Mouse (Mus musculus) adrenal gland (tissue): Measurements from ENCODE around the gene Acyp1.

ENCODE experiments used
- intact Hi-C: fragments of 180-260 bp; cut with DNase I; formaldehyde crosslinking; loops from one replicate; pipeline ENCODE4 v1.15.1; 2025
- long read RNA-seq, 2 experiments: library from polyadenylated mRNA; unstranded; transcript quantifications; one replicate each; pipeline ENCODE4 v2.0.0; 2020; ENCODE audit warnings: borderline replicate concordance in 1 of 2; ENCODE audit not compliant: insufficient replicate concordance in 1 of 2

The Acyp1 gene
- long read RNA-seq, experiment 1, transcript Acyp1-201 (3 exons, 648 nt), result major isoform, 23 of 27 reads
- long read RNA-seq, experiment 1, partial matches to known transcripts, result 1 of 27 reads
- long read RNA-seq, experiment 1, other reads (novel, unspliced or antisense), result 2 of 27 reads
- long read RNA-seq, experiment 2, transcript Acyp1-201 (3 exons, 648 nt), result major isoform, 27 of 38 reads
- long read RNA-seq, experiment 2, partial matches to known transcripts, result 1 of 38 reads
- long read RNA-seq, experiment 2, other reads (novel, unspliced or antisense), result 3 of 38 reads

DNA sequence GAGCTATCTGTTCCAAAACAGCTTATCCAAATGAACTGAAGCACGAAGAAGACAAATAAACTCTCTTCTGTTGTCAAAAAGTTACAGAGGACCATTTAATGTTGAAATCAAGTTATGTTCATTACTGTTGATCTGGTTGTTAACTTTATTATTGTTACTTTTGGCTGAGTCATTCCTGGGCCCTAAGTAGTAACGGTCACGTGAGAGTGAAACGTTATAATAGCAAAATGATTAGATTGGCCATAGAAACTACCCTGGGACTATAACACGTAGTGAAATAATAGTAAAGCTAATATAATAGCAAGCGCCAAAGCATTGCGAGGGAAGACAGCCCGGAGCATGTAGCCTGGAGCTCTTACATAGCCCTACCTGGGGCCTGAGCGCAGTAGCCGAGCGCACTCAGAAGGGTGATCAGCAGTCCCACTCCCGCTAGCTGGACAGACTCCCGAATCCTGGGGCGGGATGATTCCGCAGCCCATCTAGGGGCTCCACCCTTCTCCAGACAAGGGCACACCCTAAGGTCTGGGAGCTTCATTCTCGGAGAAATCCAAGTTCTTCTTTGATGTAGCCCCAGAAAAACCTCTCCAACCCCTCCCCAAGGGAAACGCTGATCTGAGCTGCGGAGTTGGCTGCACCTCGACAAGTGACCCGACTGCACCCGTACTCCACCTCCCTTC is at the start of gene Acyp1:
Acyp1 (minus strand) TSS at position 630 of the 677 bp plus-strand sequence.
- intact Hi-C loops, result no loop called here

- intact Hi-C loops, result no loop called here
These were observed 49.5 kb upstream of the Acyp1 start for GRCm38 (mm10) chr12:85337567-85338311.

- intact Hi-C loops, result no loop called here
These were observed 41.9 kb upstream of the Acyp1 start for GRCm38 (mm10) chr12:85330153-85330552.

DNA sequence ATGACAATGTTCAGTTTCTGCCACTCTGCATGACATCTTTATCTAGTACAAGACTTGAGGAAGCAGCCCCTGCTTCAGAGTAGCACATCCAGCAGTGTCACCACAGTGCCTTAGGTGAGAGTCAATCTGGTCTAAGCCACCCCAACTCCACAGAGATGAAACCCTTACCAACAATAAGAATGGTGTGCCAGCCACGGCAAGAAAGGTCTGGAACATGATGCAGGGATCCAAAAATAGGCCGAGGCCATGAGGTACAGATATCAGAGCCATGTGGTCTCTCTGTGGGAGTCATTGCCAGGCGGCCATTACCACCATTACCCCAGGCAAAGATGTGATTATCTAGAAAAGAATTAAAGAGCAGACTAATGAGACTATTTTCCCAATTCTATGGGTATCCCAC is 20.4 kb upstream of the Acyp1 start:
- intact Hi-C loops, result loop anchor here (5.0 kb wide), 1 partner anchor 141 kb away; no protein-coding TSS in a partner anchor

GRCm38 (mm10) chr12:85305247-85305892 is 17.1 kb upstream of the Acyp1 start:
- intact Hi-C loops, result loop anchor here (5.0 kb wide), 1 partner anchor 138 kb away; no protein-coding TSS in a partner anchor

- intact Hi-C loops, result loop anchor here (5.0 kb wide), 1 partner anchor 137 kb away; no protein-coding TSS in a partner anchor
These were observed 16.5 kb upstream of the Acyp1 start for GRCm38 (mm10) chr12:85304725-85305124.

DNA sequence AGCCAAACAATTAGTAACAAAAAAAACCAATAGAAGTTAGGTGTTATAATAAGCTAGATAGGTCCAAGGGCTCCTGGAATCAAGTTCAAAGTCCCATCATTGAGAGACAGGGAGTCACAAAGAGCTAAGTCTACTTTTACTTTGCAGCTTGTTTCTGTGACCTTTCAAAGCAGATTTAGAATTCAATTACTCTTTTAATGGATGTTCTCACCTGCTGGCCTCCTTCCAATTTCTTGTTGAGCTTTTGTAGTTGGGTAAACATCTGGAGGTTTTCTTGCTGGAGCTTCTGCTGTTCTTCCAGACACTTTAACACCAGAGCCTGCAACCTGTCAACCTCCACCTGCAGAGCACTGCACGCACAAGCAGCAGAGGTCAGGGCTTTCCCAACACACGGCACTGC is 15.0 kb upstream of the Acyp1 start:
- intact Hi-C loops, result no loop called here

- intact Hi-C loops, result no loop called here
These were observed 10.6 kb upstream of the Acyp1 start for GRCm38 (mm10) chr12:85298835-85299180.

DNA sequence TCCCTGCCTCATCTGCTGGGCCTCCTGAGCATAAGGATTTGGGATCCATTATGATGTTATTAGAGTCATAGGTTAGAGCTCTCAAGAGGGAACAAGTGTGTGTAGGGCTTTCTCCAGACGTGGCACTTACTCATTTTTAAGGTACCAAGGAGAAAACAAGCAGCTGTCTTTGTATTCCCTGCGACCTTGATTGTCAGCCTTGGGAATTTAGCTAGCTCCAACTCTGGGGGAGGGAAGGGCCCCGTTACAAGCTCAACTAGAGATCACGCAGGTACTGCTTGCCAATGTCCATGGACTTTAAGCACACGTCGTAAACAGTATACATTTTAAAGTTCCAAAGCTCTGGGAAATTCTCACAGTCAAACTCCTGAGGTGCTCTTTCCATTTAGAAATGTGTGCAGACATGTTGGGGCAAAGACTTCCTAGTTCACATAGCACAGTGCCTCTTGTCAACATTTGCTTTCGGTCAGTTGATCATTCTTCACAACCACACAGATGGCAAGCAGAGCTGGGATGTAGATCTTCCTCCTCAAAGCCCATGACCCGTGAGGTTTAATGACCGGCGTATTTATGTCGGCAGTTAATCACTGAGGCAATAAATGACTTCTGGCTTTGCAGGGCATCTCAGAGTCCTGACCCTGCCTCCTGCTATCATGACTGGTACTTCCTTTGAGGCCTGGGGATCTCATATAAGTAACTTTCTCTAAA is 10.0 kb upstream of the Acyp1 start:
- intact Hi-C loops, result no loop called here

DNA sequence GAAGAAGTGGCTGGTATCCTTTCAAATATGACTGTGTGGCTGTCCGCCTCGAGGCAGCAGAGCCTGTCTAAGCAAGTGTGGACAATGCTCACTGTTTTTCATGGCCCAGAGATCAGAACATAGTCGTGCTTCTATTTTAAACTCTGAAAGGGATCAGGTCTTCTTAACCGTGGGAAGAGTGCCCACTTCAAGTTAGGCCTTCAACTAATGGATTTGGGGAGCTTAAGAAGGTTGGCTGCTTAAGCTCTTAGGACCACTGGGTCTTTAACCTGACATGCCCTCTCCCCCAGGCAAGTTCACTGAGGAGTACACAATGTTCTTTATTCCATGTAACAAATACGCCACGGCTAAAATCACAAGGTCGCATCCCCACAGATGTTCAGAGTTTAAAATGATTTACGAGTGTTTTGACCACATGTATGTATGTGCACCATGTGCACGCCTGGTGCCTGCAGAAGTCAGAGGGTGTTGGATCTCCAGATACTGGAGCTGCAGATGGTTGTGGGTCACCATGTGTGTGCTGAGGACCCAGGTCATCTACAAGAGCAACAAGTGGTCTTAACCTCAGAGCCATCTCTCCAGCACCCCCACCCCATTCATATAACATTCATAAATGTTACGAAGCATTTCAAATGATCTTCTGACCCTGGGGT is 9.2 kb upstream of the Acyp1 start:
- intact Hi-C loops, result no loop called here

DNA sequence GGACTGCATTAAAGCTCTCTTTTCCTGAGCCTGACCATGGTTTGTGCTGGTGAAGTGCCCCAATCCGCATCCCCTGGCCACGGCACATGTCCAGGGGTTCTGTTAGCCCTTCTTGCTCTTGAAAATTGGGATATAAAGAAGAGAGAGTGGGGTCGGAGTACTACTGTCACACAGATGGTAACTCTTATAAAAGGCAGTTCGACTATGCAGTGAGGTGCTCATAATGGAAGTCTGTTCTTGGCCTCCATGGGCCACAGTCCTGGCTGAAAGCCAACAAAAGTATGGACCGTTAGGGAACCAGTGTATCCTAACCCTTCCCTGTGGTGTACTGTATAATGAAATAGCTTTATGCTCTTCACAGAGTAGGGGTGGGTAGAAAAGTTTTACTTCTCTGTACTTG is 8.7 kb upstream of the Acyp1 start:
- intact Hi-C loops, result no loop called here

DNA sequence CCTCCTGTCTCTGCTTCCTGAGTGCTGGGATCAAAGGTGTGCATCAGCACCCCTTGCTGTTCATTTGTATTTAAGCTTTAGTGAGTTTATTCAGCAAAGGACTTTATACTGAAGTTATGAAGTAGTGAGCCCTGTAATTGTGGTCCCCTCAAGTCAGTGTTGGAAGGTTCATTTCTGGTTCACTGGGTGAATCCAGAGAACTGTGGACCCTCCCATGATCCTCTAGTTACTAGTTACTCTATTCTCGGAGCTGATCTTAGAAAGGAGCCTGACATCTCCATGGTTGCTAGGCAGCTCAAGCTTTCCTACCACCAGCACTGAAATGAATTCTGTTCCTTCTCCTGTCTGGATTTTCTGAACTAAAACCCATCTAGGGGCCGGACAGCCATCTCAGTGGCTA is 7.3 kb upstream of the Acyp1 start:
- intact Hi-C loops, result no loop called here

- intact Hi-C loops, result no loop called here
These were observed 4.7 kb upstream of the Acyp1 start for GRCm38 (mm10) chr12:85292906-85293305.

GRCm38 (mm10) chr12:85292288-85292687 is 4.0 kb upstream of the Acyp1 start:
- intact Hi-C loops, result no loop called here

DNA sequence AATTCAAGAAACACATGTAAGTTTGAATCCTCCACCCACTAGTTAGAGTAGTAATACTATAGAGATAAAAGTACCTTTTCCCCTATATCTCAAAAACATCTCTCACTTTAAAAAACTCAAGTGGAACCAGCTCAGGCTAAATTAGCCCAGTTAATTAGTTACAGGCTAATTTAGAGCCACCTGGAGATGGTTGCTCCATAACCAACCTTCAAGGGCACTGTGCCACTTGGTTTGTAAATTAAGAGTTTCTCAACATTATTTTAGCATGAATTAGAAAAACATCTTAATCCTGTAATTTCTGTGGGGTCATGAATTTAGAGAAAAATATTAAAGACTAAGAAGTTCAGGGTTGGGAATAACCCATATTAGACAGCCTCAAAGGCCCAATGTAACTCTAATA is 3.3 kb upstream of the Acyp1 start:
- intact Hi-C loops, result no loop called here

DNA sequence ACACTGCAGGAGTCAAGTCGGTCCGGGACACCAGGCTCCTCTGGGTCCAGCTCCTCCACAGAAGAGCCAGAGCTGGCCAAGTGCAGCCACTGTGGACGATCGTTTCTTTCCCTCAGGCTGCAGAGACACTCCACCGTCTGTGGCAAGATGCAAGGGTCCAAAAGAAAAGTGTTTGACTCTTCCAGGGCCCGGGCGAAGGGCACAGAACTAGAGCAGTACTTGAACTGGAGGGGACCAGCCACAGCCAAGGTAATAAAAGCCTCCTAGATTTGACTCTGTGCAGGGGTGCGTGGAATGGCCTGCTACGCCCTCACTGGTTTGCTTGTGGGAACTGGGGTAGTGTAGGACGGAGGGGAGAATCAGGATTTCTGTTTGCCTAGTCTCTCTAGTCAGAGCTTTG is 2.4 kb upstream of the Acyp1 start:
- intact Hi-C loops, result no loop called here

GRCm38 (mm10) chr12:85289157-85290000 is 1.1 kb upstream of the Acyp1 start:
- intact Hi-C loops, result no loop called here

DNA sequence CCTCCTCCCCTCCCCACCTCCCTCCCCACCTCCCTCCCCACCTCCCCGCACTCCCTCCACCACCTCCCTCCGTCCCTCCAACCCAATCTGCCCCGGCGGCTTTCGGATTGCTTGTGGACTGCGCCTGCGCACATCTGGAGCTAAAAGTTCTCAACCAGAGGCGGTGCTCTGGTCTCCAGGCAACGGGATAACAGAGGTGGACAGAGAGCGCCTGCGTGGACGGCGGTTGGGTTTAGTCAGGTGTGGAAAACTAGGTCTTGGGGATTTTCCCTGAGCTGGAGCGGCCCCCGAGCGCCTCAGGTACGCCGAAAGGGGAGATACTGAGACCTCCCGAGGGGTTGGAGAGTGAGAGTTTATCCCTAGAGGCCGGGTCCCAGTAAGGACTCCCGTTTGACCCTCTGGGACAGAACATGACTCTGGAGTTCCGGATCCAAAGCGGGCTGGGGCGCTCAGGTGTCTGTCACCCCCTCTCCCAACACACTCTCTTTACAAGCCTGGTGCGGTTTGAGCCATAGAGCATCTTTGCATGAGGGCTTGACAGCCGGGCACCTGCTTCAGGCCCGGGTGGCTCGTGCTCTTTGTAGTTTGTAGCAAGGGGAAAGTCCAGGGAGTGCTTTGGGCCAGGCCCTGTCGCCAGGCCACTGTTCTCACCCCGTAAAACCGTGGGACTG is 383 bp upstream of the Acyp1 start, which contains the start of gene Zc2hc1c:
Zc2hc1c (plus strand) TSS at position 106 of the 671 bp plus-strand sequence.
- intact Hi-C loops, result no loop called here

GRCm38 (mm10) chr12:85286941-85287340 is 1.3 kb downstream of the Acyp1 start:
- intact Hi-C loops, result no loop called here
